Mouse (Mus musculus) CD4-positive, CD25-positive, alpha-beta regulatory T cell, adult 4 months (primary cell): ENCODE measurements around the gene Kcnj8. TPM values are rescaled to one million over a fixed set of nuclear protein-coding genes. Genes with fewer than 3 reads are reported as not detected.
A peak's percentile ranks its signal among the peaks of the same experiment; 100 is the strongest.
"Not testable (repeated sequence)": the region's sequence is repeated elsewhere in the genome, so short reads cannot be mapped to it uniquely, and the experiment has no call there.

Experiments used
- ATAC-seq: one replicate; pipeline ENCODE4 v1.8.0; 2017
- polyA plus RNA-seq, 2 experiments: library from polyadenylated mRNA; unstranded; fragments of 100-300 nt; shearing (Covaris generic); gene quantifications; one replicate each; pipeline ENCODE4 v1.2.1; 2017

The Kcnj8 gene
- polyA plus RNA-seq, 2 experiments from 2014 or later = not detected

- no peak for ATAC-seq
Observed at GRCm38 (mm10) chr6:142548377-142548776, 23.0 kb downstream of the Kcnj8 start.

GRCm38 (mm10) chr6:142545132-142545531 is 26.3 kb downstream of the Kcnj8 start:
- no peak for ATAC-seq

GRCm38 (mm10) chr6:142543648-142544047 is 27.8 kb downstream of the Kcnj8 start:
- no peak for ATAC-seq

GRCm38 (mm10) chr6:142542800-142543175 is 28.6 kb downstream of the Kcnj8 start:
- ATAC-seq = no peak

GRCm38 (mm10) chr6:142542082-142542799 is 29.2 kb downstream of the Kcnj8 start:
- ATAC-seq = no peak

- ATAC-seq = no peak
Observed at GRCm38 (mm10) chr6:142540561-142541160, 30.8 kb downstream of the Kcnj8 start.

GRCm38 (mm10) chr6:142540131-142540530 is 31.3 kb downstream of the Kcnj8 start:
- ATAC-seq = no peak

- ATAC-seq = peak; percentile 89
Observed at GRCm38 (mm10) chr6:142538503-142538902, 32.9 kb downstream of the Kcnj8 start.

GRCm38 (mm10) chr6:142533412-142533811 is 38.0 kb downstream of the Kcnj8 start:
- no peak for ATAC-seq

GRCm38 (mm10) chr6:142532686-142533085 is 38.7 kb downstream of the Kcnj8 start:
- no peak for ATAC-seq

GRCm38 (mm10) chr6:142532141-142532540 is 39.3 kb downstream of the Kcnj8 start:
- no peak for ATAC-seq

GRCm38 (mm10) chr6:142530378-142530777 is 41.0 kb downstream of the Kcnj8 start:
- no peak for ATAC-seq

- no peak for ATAC-seq
Observed at GRCm38 (mm10) chr6:142529680-142530079, 41.7 kb downstream of the Kcnj8 start.

GRCm38 (mm10) chr6:142527931-142528562 is 43.4 kb downstream of the Kcnj8 start:
- ATAC-seq = no peak

- ATAC-seq = peak; percentile 92
Observed at GRCm38 (mm10) chr6:142524635-142525308, 46.6 kb downstream of the Kcnj8 start.

GRCm38 (mm10) chr6:142521591-142522110 is 49.8 kb downstream of the Kcnj8 start:
- ATAC-seq = no peak

GRCm38 (mm10) chr6:142519110-142519509 is 52.3 kb downstream of the Kcnj8 start:
- ATAC-seq = peak; percentile 83

- not testable (repeated sequence) for ATAC-seq
Observed at GRCm38 (mm10) chr6:142515379-142515778, 56.0 kb downstream of the Kcnj8 start.

- no peak for ATAC-seq
Observed at GRCm38 (mm10) chr6:142514912-142515311, 56.5 kb downstream of the Kcnj8 start.
